Mouse (Mus musculus) kidney, embryonic 16.5 days (tissue): Measurements from ENCODE around the gene Best2. TPM values are rescaled to one million over a fixed set of nuclear protein-coding genes. Genes with fewer than 3 reads are reported as not detected.

Source experiments
- microRNA-seq: library from miRNA; unstranded; fragments of <30 nt; microRNA quantifications from one replicate; pipeline ENCODE4, GENCODE M21; 2016
- polyA plus RNA-seq: library from polyadenylated mRNA; unstranded; fragments of >200 nt; fragmentation: Nextera tagmentation; extraction: Ambion mirVana; gene quantifications from 2 replicates; pipeline ENCODE4 v1.2.1, GENCODE M21; 2015

Best2 gene
- polyA plus RNA-seq, 1 experiment from 2014 or later = not detected

Small RNA genes within 50 kb of the gene (microRNA-seq; reads per million reads assigned to microRNA genes)
- not detected for gene Mir7070

Other genes starting within 250 kb of the Best2 start
- 14.8 and 15.9 TPM in 2 replicates for gene Nfix, start 214.2 kb downstream of the Best2 start, polyA plus RNA-seq
- gene Dand5, start 191.7 kb downstream of the Best2 start, polyA plus RNA-seq = 6.6 and 9.0 TPM in 2 replicates
- 49.7 and 51.6 TPM in 2 replicates for gene Gadd45gip1, start 183.0 kb downstream of the Best2 start, polyA plus RNA-seq
- 109 and 114 TPM in 2 replicates for gene Rad23a, start 173.9 kb downstream of the Best2 start, polyA plus RNA-seq
- 1,143 and 1,180 TPM in 2 replicates for gene Calr, start 167.6 kb downstream of the Best2 start, polyA plus RNA-seq
- gene Farsa, start 157.5 kb downstream of the Best2 start, polyA plus RNA-seq = 110 and 120 TPM in 2 replicates
- 60.7 and 61.3 TPM in 2 replicates for gene Syce2, start 142.4 kb downstream of the Best2 start, polyA plus RNA-seq
- 61.2 and 70.4 TPM in 2 replicates for gene Gcdh, start 120.6 kb downstream of the Best2 start, polyA plus RNA-seq
- 2.4 and 2.8 TPM in 2 replicates for gene Klf1, start 112.6 kb downstream of the Best2 start, polyA plus RNA-seq
- gene Dnase2a, start 106.0 kb downstream of the Best2 start, polyA plus RNA-seq = 10.2 and 10.6 TPM in 2 replicates
- 0.34 and 0.54 TPM in 2 replicates for gene Mast1, start 77.2 kb downstream of the Best2 start, polyA plus RNA-seq
- gene Rtbdn, start 67.5 kb downstream of the Best2 start, polyA plus RNA-seq = 0.19 and 0.30 TPM in 2 replicates
- gene Gm49661, start 45.1 kb downstream of the Best2 start, polyA plus RNA-seq = not detected in 2 replicates
- 810 and 819 TPM in 2 replicates for gene Prdx2, start 44.9 kb downstream of the Best2 start, polyA plus RNA-seq
- gene Rnaseh2a, start 44.8 kb downstream of the Best2 start, polyA plus RNA-seq = 137 and 138 TPM in 2 replicates
- gene Junb, start 35.8 kb downstream of the Best2 start, polyA plus RNA-seq = 8.3 and 11.7 TPM in 2 replicates
- gene Hook2, start 23.9 kb downstream of the Best2 start, polyA plus RNA-seq = 34.8 and 35.2 TPM in 2 replicates
- gene Asna1, start 10.8 kb upstream of the Best2 start, polyA plus RNA-seq = 150 and 154 TPM in 2 replicates
- gene Trir, start 12.3 kb upstream of the Best2 start, polyA plus RNA-seq = 93.3 and 104 TPM in 2 replicates
- gene Tnpo2, start 22.4 kb upstream of the Best2 start, polyA plus RNA-seq = 27.5 and 28.4 TPM in 2 replicates
- 34.6 and 37.3 TPM in 2 replicates for gene Fbxw9, start 45.5 kb upstream of the Best2 start, polyA plus RNA-seq
- gene Gm5741, start 53.5 kb upstream of the Best2 start, polyA plus RNA-seq = 0.62 and 0.92 TPM in 2 replicates
- gene Dhps, start 57.2 kb upstream of the Best2 start, polyA plus RNA-seq = 60.6 and 70.5 TPM in 2 replicates
- 141 TPM in 2 replicates for gene Wdr83os, start 66.2 kb upstream of the Best2 start, polyA plus RNA-seq
- 53.0 and 54.8 TPM in 2 replicates for gene Wdr83, start 66.8 kb upstream of the Best2 start, polyA plus RNA-seq
- 46.9 and 53.6 TPM in 2 replicates for gene Man2b1, start 68.7 kb upstream of the Best2 start, polyA plus RNA-seq
- gene Zfp791, start 108.6 kb upstream of the Best2 start, polyA plus RNA-seq = 2.7 and 3.8 TPM in 2 replicates
- not detected in 2 replicates for gene Cks1brt, start 137.4 kb upstream of the Best2 start, polyA plus RNA-seq
- gene Olfr371, start 211.5 kb upstream of the Best2 start, polyA plus RNA-seq = not detected in 2 replicates